Mouse (Mus musculus): ENCODE data around the gene Crybb2. TPM values are rescaled to one million over a fixed set of nuclear protein-coding genes. Genes with fewer than 3 reads are reported as not detected.

Crybb2 gene
- polyA plus RNA-seq, 1 experiment from 2014 or later, result not detected

DNA sequence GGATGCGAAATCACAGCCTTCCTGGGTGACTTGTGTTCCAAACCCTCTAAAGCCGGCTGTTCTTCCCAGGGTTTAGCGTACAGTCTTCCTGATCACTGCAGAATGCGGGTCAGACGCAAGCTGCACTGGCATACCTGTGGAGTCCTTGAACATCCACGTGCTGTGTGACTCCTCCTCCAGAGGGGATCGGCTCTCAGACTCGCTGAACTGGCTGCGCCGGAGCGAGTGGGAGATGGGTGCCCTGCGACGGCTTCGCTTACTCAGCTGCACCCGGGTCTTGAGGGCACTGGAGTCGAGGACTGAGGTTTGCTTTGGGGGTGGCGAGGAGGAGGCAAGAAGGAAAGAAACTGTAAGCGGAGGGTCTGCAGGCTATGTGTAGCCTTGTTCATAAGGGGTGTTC lies 25.5 kb upstream of the Crybb2 start:
- no peak overlapping the region for H3K4me2 ChIP-seq (replicated peaks; ENCODE audit: low read depth, low read length)
- no peak overlapping the region for H3K9ac ChIP-seq (replicated peaks; ENCODE audit: low read depth)
- H3K27me3 ChIP-seq (replicated peaks; ENCODE audit: insufficient read depth, low read length), result no peaks in the 10 kb centered on the region
- no peaks in the 10 kb centered on the region for H3K4me1 ChIP-seq (ENCODE audit: insufficient read depth, low read depth, low read length)
- ATAC-seq, result peak; percentile 57
- DNase-seq (ENCODE audit: low spot score), result peak; percentile 44
- no peaks in the 10 kb centered on the region for H3K9me3 ChIP-seq (ENCODE audit: low read length)
- TF ChIP-seq CTCF (IDR thresholded peaks at IDR 0.05), result no peak
- TF ChIP-seq EP300 (IDR thresholded peaks at IDR 0.05), result no peak
- WGBS, result 73% methylated on average over 18 of the region's 18 CpGs
- H3K36me3 ChIP-seq (ENCODE audit: insufficient read depth, low read length), result 0 out of 2 replicates have a peak, but pooled peaks cover 3% of the 10 kb centered on the region
- no peak overlapping the region for H3K27ac ChIP-seq (ENCODE audit: low read length)
- no peak overlapping the region for H3K4me3 ChIP-seq (ENCODE audit: low read depth, low read length)

DNA sequence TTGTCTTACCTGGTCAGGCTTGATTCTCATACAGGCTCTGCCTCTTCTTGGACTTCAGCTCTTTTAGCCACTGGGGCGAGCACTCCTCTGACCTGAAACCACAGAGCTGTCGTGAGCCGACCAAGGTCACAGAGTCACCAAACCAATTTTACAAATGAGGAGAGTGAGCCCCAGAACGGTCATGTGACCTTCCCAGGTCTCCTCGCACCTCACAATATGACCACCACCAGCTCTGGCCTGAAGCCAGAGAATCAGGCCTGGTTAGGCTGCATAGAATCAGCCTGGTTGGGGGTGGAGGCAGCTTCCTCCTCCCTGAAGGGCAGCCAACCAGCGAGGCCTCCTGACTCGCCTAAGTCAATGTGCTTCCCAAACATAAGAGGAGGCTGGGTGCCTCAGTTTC lies 22.5 kb upstream of the Crybb2 start:
- no peaks in the 10 kb centered on the region for H3K9me3 ChIP-seq (ENCODE audit: low read length)
- H3K4me2 ChIP-seq (replicated peaks; ENCODE audit: low read depth, low read length), result no peak overlapping the region
- no peak overlapping the region for H3K27ac ChIP-seq (ENCODE audit: low read length)
- TF ChIP-seq CTCF (IDR thresholded peaks at IDR 0.05) (no peak), EP300 (IDR thresholded peaks at IDR 0.05) (no peak)
- 0 out of 2 replicates have a peak, but pooled peaks cover 3% of the 10 kb centered on the region for H3K36me3 ChIP-seq (ENCODE audit: insufficient read depth, low read length)
- DNase-seq (ENCODE audit: low spot score), result no peak
- H3K4me1 ChIP-seq (ENCODE audit: insufficient read depth, low read depth, low read length), result no peaks in the 10 kb centered on the region
- no peak overlapping the region for H3K4me3 ChIP-seq (ENCODE audit: low read depth, low read length)
- no peaks in the 10 kb centered on the region for H3K27me3 ChIP-seq (replicated peaks; ENCODE audit: insufficient read depth, low read length)
- WGBS, result 65% methylated on average over 7 of the region's 7 CpGs
- no peak overlapping the region for H3K9ac ChIP-seq (replicated peaks; ENCODE audit: low read depth)
- no peak for ATAC-seq

DNA sequence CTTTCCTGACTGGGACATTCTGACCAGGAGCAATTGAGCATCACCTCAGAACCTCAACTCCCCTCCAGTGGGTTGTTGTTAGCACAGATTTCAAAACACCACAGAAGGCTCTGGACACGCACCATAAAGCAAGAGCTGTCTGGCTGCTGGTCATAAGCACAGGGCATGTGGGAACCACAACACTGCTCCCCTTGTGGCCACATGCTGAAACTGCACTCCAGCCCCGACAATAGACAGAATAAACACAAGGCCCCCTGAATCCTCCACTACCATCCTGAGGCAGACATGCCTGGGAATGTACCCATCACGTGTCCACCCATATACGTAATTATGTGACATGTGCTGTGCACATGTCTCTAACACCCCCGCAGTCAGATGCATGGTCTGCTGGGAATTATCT lies 21.2 kb upstream of the Crybb2 start:
- H3K27ac ChIP-seq (ENCODE audit: low read length), result no peak overlapping the region
- H3K4me3 ChIP-seq (ENCODE audit: low read depth, low read length), result no peak overlapping the region
- 0 out of 2 replicates have a peak, but pooled peaks cover 3% of the 10 kb centered on the region for H3K36me3 ChIP-seq (ENCODE audit: insufficient read depth, low read length)
- no peaks in the 10 kb centered on the region for H3K4me1 ChIP-seq (ENCODE audit: insufficient read depth, low read depth, low read length)
- no peak for TF ChIP-seq EP300 (IDR thresholded peaks at IDR 0.05)
- TF ChIP-seq CTCF (IDR thresholded peaks at IDR 0.05), result peak; percentile 83
- no peaks in the 10 kb centered on the region for H3K27me3 ChIP-seq (replicated peaks; ENCODE audit: insufficient read depth, low read length)
- H3K9me3 ChIP-seq (ENCODE audit: low read length), result no peaks in the 10 kb centered on the region
- WGBS, result 52% methylated on average over 5 of the region's 5 CpGs
- DNase-seq (ENCODE audit: low spot score), result peak; percentile 43
- no peak overlapping the region for H3K9ac ChIP-seq (replicated peaks; ENCODE audit: low read depth)
- H3K4me2 ChIP-seq (replicated peaks; ENCODE audit: low read depth, low read length), result no peak overlapping the region
- ATAC-seq, result peak; percentile 53

DNA sequence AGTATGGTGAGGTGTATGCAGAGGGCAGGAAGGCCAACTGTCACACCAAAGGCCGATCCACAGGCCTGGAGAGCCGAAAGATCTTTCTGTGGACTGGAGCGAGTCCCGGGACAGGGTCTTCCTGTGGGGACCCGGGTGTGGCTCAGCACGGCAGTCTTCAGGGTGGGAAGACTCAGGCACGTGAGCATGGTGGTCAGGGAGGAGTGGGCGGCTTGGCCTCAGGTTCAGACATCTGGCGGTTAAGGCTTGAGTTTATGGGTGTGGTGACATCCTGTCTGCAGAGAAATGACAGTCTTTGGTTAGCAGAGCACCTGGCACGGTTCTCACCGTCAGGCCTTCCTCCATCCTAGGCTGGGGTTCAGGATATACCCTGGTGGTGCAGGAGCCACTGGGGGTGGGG lies 20.8 kb upstream of the Crybb2 start:
- WGBS, result 70% methylated on average over 11 of the region's 11 CpGs
- TF ChIP-seq CTCF (IDR thresholded peaks at IDR 0.05) (no peak), EP300 (IDR thresholded peaks at IDR 0.05) (no peak)
- H3K27me3 ChIP-seq (replicated peaks; ENCODE audit: insufficient read depth, low read length), result no peaks in the 10 kb centered on the region
- H3K4me1 ChIP-seq (ENCODE audit: insufficient read depth, low read depth, low read length), result no peaks in the 10 kb centered on the region
- H3K9ac ChIP-seq (replicated peaks; ENCODE audit: low read depth), result no peak overlapping the region
- H3K36me3 ChIP-seq (ENCODE audit: insufficient read depth, low read length), result 0 out of 2 replicates have a peak, but pooled peaks cover 3% of the 10 kb centered on the region
- no peak overlapping the region for H3K4me3 ChIP-seq (ENCODE audit: low read depth, low read length)
- H3K4me2 ChIP-seq (replicated peaks; ENCODE audit: low read depth, low read length), result no peak overlapping the region
- H3K27ac ChIP-seq (ENCODE audit: low read length), result no peak overlapping the region
- no peak for DNase-seq (ENCODE audit: low spot score)
- ATAC-seq, result no peak
- no peaks in the 10 kb centered on the region for H3K9me3 ChIP-seq (ENCODE audit: low read length)

DNA sequence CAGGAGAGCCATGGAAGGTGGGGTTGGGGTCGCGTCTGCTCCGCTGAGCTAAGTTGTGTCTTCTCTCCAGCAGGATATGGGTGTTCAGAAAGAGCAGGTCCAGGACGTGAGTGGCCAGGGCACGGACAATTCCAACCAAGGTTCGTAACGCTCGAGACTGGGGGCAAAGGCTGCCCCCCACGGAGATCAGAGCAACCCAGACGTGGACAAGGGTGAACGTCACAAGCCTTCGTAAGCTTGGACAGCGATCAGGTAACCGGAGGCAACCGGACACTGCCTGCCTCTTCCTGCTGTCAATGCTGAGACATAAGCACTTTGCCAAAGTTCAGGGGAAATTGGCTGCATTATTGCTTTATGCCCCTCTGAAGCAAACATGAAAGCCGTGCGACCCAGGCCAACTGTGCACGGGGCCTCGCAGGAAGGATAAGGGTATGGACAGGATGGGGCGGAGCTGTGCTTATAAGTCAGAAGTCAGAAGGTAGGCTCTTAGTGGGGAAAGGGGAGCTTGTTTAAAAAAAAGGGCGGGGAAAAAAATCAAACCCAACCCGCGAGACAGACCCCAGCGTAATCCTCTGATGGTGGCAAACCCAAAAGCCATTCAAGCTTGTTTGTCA lies 20.3 kb upstream of the Crybb2 start:
- no peak overlapping the region for H3K4me2 ChIP-seq (replicated peaks; ENCODE audit: low read depth, low read length)
- no peak for ATAC-seq
- H3K27me3 ChIP-seq (replicated peaks; ENCODE audit: insufficient read depth, low read length), result no peaks in the 10 kb centered on the region
- no peak overlapping the region for H3K4me3 ChIP-seq (ENCODE audit: low read depth, low read length)
- H3K4me1 ChIP-seq (ENCODE audit: insufficient read depth, low read depth, low read length), result no peaks in the 10 kb centered on the region
- TF ChIP-seq EP300 (IDR thresholded peaks at IDR 0.05) (no peak), CTCF (IDR thresholded peaks at IDR 0.05) (no peak)
- H3K36me3 ChIP-seq (ENCODE audit: insufficient read depth, low read length), result no peaks in the 10 kb centered on the region
- DNase-seq (ENCODE audit: low spot score), result no peak
- no peaks in the 10 kb centered on the region for H3K9me3 ChIP-seq (ENCODE audit: low read length)
- 83% methylated on average over 24 of the region's 24 CpGs for WGBS
- H3K9ac ChIP-seq (replicated peaks; ENCODE audit: low read depth), result no peak overlapping the region
- H3K27ac ChIP-seq (ENCODE audit: low read length), result no peak overlapping the region

DNA sequence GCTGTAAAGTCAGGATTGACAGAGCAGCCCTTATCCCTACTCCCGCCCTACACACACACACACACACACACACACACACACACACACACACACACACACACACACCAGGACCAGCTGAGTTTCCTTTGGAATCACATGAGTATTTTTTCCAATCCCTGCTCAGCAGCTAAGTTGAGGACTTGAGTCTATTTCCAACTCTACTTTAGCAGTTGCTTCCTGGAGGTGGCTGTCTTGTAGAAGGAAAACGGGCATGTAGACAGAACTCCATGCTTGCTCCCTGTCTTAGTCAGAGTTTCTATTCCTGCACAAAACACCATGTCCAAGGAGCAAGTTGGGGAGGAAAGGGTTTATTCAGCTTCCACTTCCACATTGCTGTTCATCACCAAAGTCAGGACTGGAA lies 17.5 kb upstream of the Crybb2 start:
- Histone ChIP-seq H3K27ac (ENCODE audit: low read length) (no peak overlapping the region), H3K4me2 (replicated peaks; ENCODE audit: low read depth, low read length) (no peak overlapping the region), H3K4me1 (ENCODE audit: insufficient read depth, low read depth, low read length) (no peaks in the 10 kb centered on the region), H3K9me3 (ENCODE audit: low read length) (no peaks in the 10 kb centered on the region), H3K36me3 (ENCODE audit: insufficient read depth, low read length) (no peaks in the 10 kb centered on the region), H3K27me3 (replicated peaks; ENCODE audit: insufficient read depth, low read length) (no peaks in the 10 kb centered on the region), H3K4me3 (ENCODE audit: low read depth, low read length) (no peak overlapping the region), H3K9ac (replicated peaks; ENCODE audit: low read depth) (no peak overlapping the region)
- TF ChIP-seq CTCF (IDR thresholded peaks at IDR 0.05), result no peak
- TF ChIP-seq EP300 (IDR thresholded peaks at IDR 0.05), result no peak
- no peak for DNase-seq (ENCODE audit: low spot score)
- WGBS, result 61% methylated on average over 2 of the region's 2 CpGs
- no peak for ATAC-seq

DNA sequence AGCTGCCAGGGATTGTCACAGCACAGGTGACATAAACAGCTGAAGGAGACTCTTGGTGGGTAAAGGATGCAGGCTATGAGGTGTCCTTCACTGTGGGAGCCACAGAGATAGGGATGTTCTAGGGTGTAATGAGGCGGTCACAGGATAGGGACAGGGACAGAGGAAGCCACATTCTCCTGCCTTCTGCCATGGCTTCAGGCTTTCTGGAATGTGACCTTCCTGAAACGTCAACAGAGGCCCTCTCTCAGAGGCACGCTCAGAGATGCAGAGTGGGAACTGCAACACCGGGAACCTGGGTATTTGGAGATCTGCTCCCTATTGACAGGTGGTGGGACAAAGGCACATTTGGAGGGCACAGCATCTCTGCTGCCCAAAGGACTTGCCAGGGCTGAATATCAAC lies 17.1 kb upstream of the Crybb2 start:
- H3K27ac ChIP-seq (ENCODE audit: low read length), result no peak overlapping the region
- no peaks in the 10 kb centered on the region for H3K36me3 ChIP-seq (ENCODE audit: insufficient read depth, low read length)
- TF ChIP-seq EP300 (IDR thresholded peaks at IDR 0.05), result no peak
- no peak for TF ChIP-seq CTCF (IDR thresholded peaks at IDR 0.05)
- H3K4me1 ChIP-seq (ENCODE audit: insufficient read depth, low read depth, low read length), result no peaks in the 10 kb centered on the region
- DNase-seq (ENCODE audit: low spot score), result no peak
- no peak overlapping the region for H3K4me2 ChIP-seq (replicated peaks; ENCODE audit: low read depth, low read length)
- H3K4me3 ChIP-seq (ENCODE audit: low read depth, low read length), result no peak overlapping the region
- no peak overlapping the region for H3K9ac ChIP-seq (replicated peaks; ENCODE audit: low read depth)
- no peaks in the 10 kb centered on the region for H3K9me3 ChIP-seq (ENCODE audit: low read length)
- WGBS, result 35% methylated on average over 4 of the region's 4 CpGs
- ATAC-seq, result no peak
- H3K27me3 ChIP-seq (replicated peaks; ENCODE audit: insufficient read depth, low read length), result no peaks in the 10 kb centered on the region
